Mouse (Mus musculus): ENCODE data around the gene Tnnt2.

The Tnnt2 gene

GRCm38 (mm10) chr1:135818481-135819086, 17.6 kb upstream of the Tnnt2 start, which contains the start of gene Lad1:
Lad1 (plus strand) TSS chr1:135818598.
- no peak for DNase-seq (ENCODE audit: low spot score in 2 of 2)

DNA sequence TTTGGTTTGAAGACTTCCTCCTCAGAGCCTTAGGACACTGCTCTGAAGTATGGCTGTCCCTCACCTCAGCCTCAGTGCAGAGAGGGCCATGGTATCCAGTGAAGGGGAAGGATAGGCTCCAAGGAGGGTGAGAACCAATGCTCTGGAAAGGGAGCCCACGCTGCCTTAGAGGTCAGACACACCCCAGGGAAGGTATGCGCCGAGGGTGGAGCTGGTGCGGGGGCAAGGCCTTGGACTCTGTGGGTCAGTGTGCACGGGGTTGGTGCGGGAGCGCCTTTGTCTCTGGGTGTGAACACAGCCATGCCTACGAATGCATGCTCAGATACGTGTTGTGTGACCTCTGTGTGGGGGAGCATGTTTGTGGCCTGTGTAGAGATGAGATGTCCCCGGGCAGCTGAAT, 16.1 kb upstream of the Tnnt2 start:
- no peak for DNase-seq (ENCODE audit: low spot score in 2 of 2)

GRCm38 (mm10) chr1:135820736-135821364, 15.3 kb upstream of the Tnnt2 start:
- DNase-seq (ENCODE audit: low spot score in 2 of 2) = no peak

GRCm38 (mm10) chr1:135821780-135822179, 14.4 kb upstream of the Tnnt2 start:
- no peak for DNase-seq (ENCODE audit: low spot score in 2 of 2)

- DNase-seq (ENCODE audit: low spot score in 2 of 2) = peak in 1 of 2 experiments; percentile 34
Measured at GRCm38 (mm10) chr1:135828918-135829317, 7.2 kb upstream of the Tnnt2 start.

DNA sequence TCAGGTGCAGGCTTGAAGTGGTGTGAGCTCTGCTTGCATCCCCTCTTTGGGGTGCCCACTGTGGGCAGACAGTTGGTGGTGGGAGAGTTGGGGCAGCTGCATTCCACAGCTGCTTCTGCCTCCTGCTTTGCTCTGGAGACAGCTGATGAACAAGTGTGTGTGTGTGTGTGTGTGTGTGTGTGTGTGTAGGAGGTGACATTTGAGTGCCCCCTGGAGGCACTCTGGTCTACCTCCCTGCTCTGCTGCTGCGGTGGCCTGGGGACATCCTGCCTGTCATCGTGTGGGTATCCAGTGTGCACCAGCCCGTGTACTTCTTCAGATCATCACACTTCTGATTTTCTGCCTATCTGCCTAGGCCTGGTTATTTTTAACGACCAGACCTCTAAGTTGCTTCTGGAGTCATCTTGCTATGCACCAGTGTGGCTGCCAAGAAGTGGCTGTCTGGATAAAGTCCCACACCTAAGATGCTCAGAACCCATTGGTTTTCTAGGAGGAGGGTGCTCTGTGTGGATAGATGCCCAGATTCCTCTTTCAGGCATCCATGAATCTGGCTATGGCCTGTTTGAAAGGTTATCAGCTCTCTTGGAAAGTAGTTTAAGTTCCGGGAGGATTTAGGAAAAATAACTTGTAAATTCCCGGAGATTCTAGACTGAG, 1.8 kb upstream of the Tnnt2 start:
- DNase-seq (ENCODE audit: low spot score in 2 of 2) = no peak

GRCm38 (mm10) chr1:135834983-135835382, 1.2 kb upstream of the Tnnt2 start:
- DNase-seq (ENCODE audit: low spot score in 2 of 2) = no peak

DNA sequence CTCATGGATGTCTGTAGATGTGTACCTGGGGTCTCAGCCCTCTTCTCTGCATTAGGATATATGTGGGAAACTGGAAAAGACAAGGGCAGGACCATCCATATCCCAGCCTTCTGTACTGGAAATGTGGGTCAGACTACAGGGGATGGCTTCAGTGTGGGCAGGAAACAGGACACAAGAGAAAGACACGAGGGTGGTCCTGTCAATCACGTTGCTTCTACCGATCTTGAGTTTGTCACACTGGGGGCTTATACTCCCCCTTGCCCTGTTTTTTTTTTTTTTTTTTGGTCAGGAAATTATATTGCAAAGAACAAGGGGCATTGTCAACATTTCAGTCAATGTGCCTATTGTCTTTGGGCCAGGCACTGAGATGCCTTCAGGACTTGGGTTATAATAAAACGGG, 2.5 kb downstream of the Tnnt2 start:
- no peak for DNase-seq (ENCODE audit: low spot score in 2 of 2)

DNA sequence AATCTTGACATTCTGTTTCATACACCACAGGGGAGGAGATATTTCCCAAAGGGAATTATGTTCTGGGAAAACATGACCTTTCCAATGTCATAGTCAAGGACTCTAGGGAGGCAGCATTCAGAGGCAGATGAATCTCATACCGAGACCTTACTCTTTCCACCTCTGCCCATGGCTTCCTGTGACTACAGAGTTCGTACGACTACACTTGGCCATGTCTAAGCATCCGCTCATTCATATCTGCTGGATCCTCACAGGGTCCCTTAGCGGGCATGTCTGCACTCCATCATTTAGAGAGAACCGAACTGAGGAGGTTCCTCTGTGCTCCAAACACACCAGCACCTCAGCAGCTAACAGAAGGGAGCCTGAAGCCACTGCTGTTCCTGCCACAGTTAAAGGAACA, 2.9 kb downstream of the Tnnt2 start:
- no peak for DNase-seq (ENCODE audit: low spot score in 2 of 2)

- no peak for DNase-seq (ENCODE audit: low spot score in 2 of 2)
Measured at GRCm38 (mm10) chr1:135840675-135841395, 4.7 kb downstream of the Tnnt2 start.

- DNase-seq (ENCODE audit: low spot score in 2 of 2) = no peak
Measured at GRCm38 (mm10) chr1:135843519-135844262, 7.5 kb downstream of the Tnnt2 start.

- DNase-seq (ENCODE audit: low spot score in 2 of 2) = no peak
Measured at GRCm38 (mm10) chr1:135844481-135844880, 8.3 kb downstream of the Tnnt2 start.

DNA sequence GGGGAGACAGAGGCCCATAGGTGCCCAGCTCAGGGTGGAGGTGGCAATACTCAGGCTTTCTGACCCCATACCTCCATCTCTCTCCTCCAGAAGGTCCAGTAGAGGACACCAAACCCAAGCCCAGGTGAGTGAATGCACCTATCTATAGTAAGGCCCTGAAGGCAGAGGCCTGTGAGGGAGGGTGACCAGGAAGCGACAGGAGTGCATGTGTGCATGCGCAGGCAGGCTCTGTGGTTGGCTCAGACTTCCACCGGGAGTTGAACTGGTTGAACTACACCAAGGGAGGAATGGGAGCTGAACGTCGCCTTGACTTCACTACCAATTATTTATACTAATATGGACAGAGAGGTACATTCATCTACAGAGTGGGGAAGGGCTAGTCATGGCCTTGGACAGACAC, 10.5 kb downstream of the Tnnt2 start:
- no peak for DNase-seq (ENCODE audit: low spot score in 2 of 2)

GRCm38 (mm10) chr1:135847139-135847562, 11.0 kb downstream of the Tnnt2 start:
- peak in 1 of 2 experiments; percentile 18 for DNase-seq (ENCODE audit: low spot score in 2 of 2)

DNA sequence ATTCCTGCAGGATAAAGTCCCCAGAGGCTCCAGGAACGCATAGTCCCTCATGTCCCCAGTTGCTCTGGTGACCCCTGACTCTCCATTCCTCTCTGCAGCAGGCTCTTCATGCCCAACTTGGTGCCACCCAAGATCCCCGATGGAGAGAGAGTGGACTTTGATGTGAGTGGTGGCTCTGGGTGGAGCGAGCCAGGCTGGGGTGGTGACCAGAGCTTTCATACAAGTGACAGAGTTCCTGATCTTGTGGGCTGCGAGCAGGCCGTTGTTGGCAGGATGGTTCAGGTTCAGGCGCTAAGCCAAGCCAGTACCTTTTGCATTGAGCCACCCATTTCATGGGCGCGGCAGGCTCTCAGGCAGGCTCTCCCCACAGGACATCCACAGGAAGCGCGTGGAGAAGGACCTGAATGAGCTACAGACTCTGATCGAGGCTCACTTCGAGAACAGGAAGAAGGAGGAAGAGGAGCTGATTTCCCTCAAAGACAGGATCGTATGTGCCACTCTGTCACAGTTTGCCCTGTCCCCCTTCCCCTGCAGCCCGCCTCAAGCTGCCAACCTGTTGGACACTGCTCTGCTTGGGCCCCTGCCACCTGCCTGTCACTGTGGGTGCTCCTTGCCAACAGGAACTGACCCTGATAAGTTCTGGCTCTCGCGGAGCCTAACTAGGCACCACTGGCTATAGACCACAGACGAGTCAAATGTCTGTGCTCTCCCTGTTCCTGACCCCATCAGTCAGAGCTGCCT, 11.6 kb downstream of the Tnnt2 start:
- DNase-seq (ENCODE audit: low spot score in 2 of 2) = no peak

GRCm38 (mm10) chr1:135850722-135851512, 14.8 kb downstream of the Tnnt2 start:
- peak in 1 of 2 experiments; percentile 22 for DNase-seq (ENCODE audit: low spot score in 2 of 2)

DNA sequence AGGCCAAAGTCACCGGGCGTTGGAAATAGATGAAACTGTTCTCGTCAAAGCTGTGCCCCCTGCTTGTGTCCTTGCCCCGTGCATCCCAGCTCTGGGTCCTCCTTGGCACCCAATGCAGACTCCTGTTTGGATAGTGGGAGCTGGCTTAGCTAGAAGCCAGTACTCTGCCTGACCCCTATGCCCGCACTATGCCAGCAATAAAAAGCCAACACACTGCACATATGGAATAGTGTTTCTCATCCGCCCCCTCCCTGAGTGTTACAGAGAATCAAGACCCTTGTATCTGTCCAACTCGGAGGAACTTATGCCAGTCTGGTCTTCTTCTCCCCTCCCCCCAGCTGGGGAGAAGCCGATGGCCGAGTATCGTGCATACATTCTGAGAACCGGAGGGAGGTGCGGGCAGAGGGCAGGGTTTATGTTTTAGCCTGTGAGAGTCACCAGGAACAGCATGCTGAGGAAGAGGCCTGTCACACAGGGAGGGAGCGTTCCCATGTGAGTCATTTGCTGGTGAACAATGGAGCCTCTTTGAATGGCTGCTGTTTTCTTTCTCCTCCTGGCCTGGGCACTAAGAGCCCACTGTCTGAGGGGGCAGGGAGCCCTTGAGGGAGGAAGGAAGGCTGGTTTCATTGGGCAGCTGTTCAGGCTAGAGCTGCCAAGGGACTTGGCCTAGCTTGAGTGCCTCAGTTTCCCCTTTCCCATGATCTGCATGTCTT, 16.0 kb downstream of the Tnnt2 start:
- no peak for DNase-seq (ENCODE audit: low spot score in 2 of 2)

GRCm38 (mm10) chr1:135853200-135853599, 17.0 kb downstream of the Tnnt2 start:
- DNase-seq (ENCODE audit: low spot score in 2 of 2) = no peak

GRCm38 (mm10) chr1:135854591-135855343, 18.6 kb downstream of the Tnnt2 start:
- no peak for DNase-seq (ENCODE audit: low spot score in 2 of 2)
